Mouse (Mus musculus) liver, adult 2 months (tissue): ENCODE results near the gene Atf2. TPM values are rescaled to one million over a fixed set of nuclear protein-coding genes. Genes with fewer than 3 reads are reported as not detected.

Experiments
- DNase-seq: peaks from one replicate; pipeline ENCODE4 v3.0.0-alpha.2; 2011; ENCODE audit warnings: low read depth, low spot score; ENCODE audit errors: extremely low read depth
- H3K27ac ChIP-seq: fragments of 200-500 bp; replicated peaks from 2 replicates; pipeline ENCODE4 v1.5.1; 2012; ENCODE audit warnings: low read depth, mild to moderate bottlenecking, control low read depth, inconsistent platforms, low read length; ENCODE audit not compliant: insufficient read depth
- H3K27me3 ChIP-seq: fragments of 200-500 bp; 2 replicates; pipeline ENCODE4 v1.6.1; 2012; ENCODE audit warnings: mild to moderate bottlenecking, moderate library complexity, low read length, inconsistent platforms; ENCODE audit not compliant: control insufficient read depth, insufficient read depth
- H3K36me3 ChIP-seq: fragments of 200-500 bp; 2 replicates; pipeline ENCODE4 v1.6.1; 2012; ENCODE audit warnings: low read length, inconsistent platforms; ENCODE audit not compliant: control insufficient read depth, insufficient read depth
- H3K4me1 ChIP-seq: fragments of 200-500 bp; 2 replicates; pipeline ENCODE4 v1.6.1; 2011; ENCODE audit warnings: low read length; ENCODE audit not compliant: control insufficient read depth, insufficient read depth
- H3K4me3 ChIP-seq: fragments of 200-500 bp; 2 replicates; pipeline ENCODE4 v1.5.1; 2011; ENCODE audit warnings: low read depth, mild to moderate bottlenecking, control low read depth, low read length, moderate library complexity; ENCODE audit not compliant: insufficient read depth
- H3K79me2 ChIP-seq: fragments of 200-500 bp; 2 replicates; pipeline ENCODE4 v1.6.1; 2012; ENCODE audit warnings: inconsistent platforms, mild to moderate bottlenecking, low read length, moderate library complexity; ENCODE audit not compliant: control insufficient read depth, insufficient read depth
- H3K9ac ChIP-seq: fragments of 200-500 bp; 2 replicates; pipeline ENCODE4 v1.6.1; 2012; ENCODE audit warnings: low read depth, mild to moderate bottlenecking, control low read depth, inconsistent platforms, low read length
- CTCF ChIP-seq: fragments of 200-500 bp; IDR thresholded peaks from 2 replicates; pipeline ENCODE4 v1.5.1; 2011; ENCODE audit warnings: low read depth, low read length, control low read depth
- POLR2A ChIP-seq: fragments of 200-500 bp; IDR thresholded peaks from 2 replicates; pipeline ENCODE4 v1.6.1; 2011; ENCODE audit warnings: low read length, control low read depth; ENCODE audit not compliant: insufficient read depth; ENCODE audit errors: extremely low read depth
- WGBS: fragments of 180-500 bp; shearing (Covaris S2); methylation state at CpG from one replicate; pipeline ENCODE4 v1.1.7; 2018; 5-methylcytosine and 5-hydroxymethylcytosine counted together
- polyA plus RNA-seq: library from polyadenylated mRNA; depleted of rRNA; stranded (reverse); fragments of >200 nt; gene quantifications from 2 replicates; pipeline ENCODE4 v1.2.3, GENCODE M21; 2012; rRNA removed
- total RNA-seq: library from RNA; depleted of rRNA; stranded (reverse); fragments of >200 nt; gene quantifications from 2 replicates; pipeline ENCODE4 v1.2.3, GENCODE M21; 2014; rRNA removed

Gene Atf2
- total and polyA plus RNA-seq, 2 experiments = 7.1 to 15.4 TPM

GRCm38 (mm10) chr2:73775683-73776310, 116.6 kb downstream of the Atf2 start:
- Histone ChIP-seq H3K9ac (no peak overlapping the region), H3K79me2 (no peaks in the 10 kb centered on the region), H3K27ac (no peak overlapping the region), H3K36me3 (no peaks in the 10 kb centered on the region), H3K4me1 (peaks cover 2% of the 10 kb centered on the region; the same call in 1 of the 2 replicates), H3K4me3 (peak overlapping the region; percentile 54; the same call in 1 of the 2 replicates), H3K27me3 (peaks cover 15% of the 10 kb centered on the region)
- no peak for DNase-seq
- WGBS = 3% methylated on average over 22 of the region's 22 CpGs
- TF ChIP-seq POLR2A (no peak), CTCF (no peak)

- DNase-seq = no peak
- H3K9ac ChIP-seq = peak within 1 kb of the TSS; percentile 45; the same call in 1 of the 2 replicates
- peaks cover 15% of the 10 kb centered on the region for H3K27me3 ChIP-seq
- H3K79me2 ChIP-seq = no peaks in the 10 kb centered on the region
- no peaks in the 10 kb centered on the region for H3K36me3 ChIP-seq
- TF ChIP-seq POLR2A (no peak), CTCF (no peak)
- peaks cover 2% of the 10 kb centered on the region; the same call in 1 of the 2 replicates for H3K4me1 ChIP-seq
- H3K27ac ChIP-seq = no peak within 1 kb of the TSS
- peak within 1 kb of the TSS; percentile 54 for H3K4me3 ChIP-seq
- 5% methylated on average over 129 of the region's 131 CpGs for WGBS
Observed at GRCm38 (mm10) chr2:73774786-73775682, 117.4 kb downstream of the Atf2 start, which contains the start of gene Chn1. TSS of gene Chn1 (minus strand) at chr2:73775346.

GRCm38 (mm10) chr2:73772945-73773344, 119.5 kb downstream of the Atf2 start:
- H3K9ac ChIP-seq = no peak overlapping the region
- TF ChIP-seq CTCF (no peak), POLR2A (no peak)
- 59% methylated on average over 1 of the region's 1 CpGs for WGBS
- H3K79me2 ChIP-seq = no peaks in the 10 kb centered on the region
- no peak overlapping the region for H3K4me3 ChIP-seq
- peaks cover 15% of the 10 kb centered on the region for H3K27me3 ChIP-seq
- no peak overlapping the region for H3K27ac ChIP-seq
- no peaks in the 10 kb centered on the region for H3K36me3 ChIP-seq
- H3K4me1 ChIP-seq = peaks cover 2% of the 10 kb centered on the region; the same call in 1 of the 2 replicates
- DNase-seq = no peak

GRCm38 (mm10) chr2:73768669-73769068, 123.8 kb downstream of the Atf2 start:
- H3K4me1 ChIP-seq = no peaks in the 10 kb centered on the region
- H3K27ac ChIP-seq = no peak overlapping the region
- H3K36me3 ChIP-seq = no peaks in the 10 kb centered on the region
- H3K79me2 ChIP-seq = no peaks in the 10 kb centered on the region
- 77% methylated on average over 4 of the region's 4 CpGs for WGBS
- H3K9ac ChIP-seq = no peak overlapping the region
- peaks cover 2% of the 10 kb centered on the region; the same call in 1 of the 2 replicates for H3K27me3 ChIP-seq
- no peak for TF ChIP-seq CTCF
- H3K4me3 ChIP-seq = no peak overlapping the region
- DNase-seq = no peak

Other genes starting within 250 kb of the Atf2 start
- gene Chn1, start 117.3 kb downstream of the Atf2 start, total RNA-seq = 0.18 and 0.40 TPM in 2 replicates
- gene Chn1, start 117.3 kb downstream of the Atf2 start, polyA plus RNA-seq = not detected in 2 replicates
- gene Atp5g3, start 18.7 kb upstream of the Atf2 start, total RNA-seq = 380 and 510 TPM in 2 replicates
- gene Atp5g3, start 18.7 kb upstream of the Atf2 start, polyA plus RNA-seq = 749 and 835 TPM in 2 replicates